Mouse (Mus musculus) activated CD4-positive, CD25-positive, alpha-beta regulatory T cell, adult 4 months (primary cell): ENCODE measurements around the gene Pnck. TPM values are rescaled to one million over a fixed set of nuclear protein-coding genes. Genes with fewer than 3 reads are reported as not detected.

Source experiments
- ATAC-seq: one replicate; pipeline ENCODE4 v1.8.0; 2017
- polyA plus RNA-seq, 2 experiments: library from polyadenylated mRNA; unstranded; fragments of 100-300 nt; shearing (Covaris generic); gene quantifications; one replicate each; pipeline ENCODE4 v1.2.1; 2017

The Pnck gene
- polyA plus RNA-seq, 2 experiments from 2014 or later: 1.8 TPM; not detected in 1

DNA sequence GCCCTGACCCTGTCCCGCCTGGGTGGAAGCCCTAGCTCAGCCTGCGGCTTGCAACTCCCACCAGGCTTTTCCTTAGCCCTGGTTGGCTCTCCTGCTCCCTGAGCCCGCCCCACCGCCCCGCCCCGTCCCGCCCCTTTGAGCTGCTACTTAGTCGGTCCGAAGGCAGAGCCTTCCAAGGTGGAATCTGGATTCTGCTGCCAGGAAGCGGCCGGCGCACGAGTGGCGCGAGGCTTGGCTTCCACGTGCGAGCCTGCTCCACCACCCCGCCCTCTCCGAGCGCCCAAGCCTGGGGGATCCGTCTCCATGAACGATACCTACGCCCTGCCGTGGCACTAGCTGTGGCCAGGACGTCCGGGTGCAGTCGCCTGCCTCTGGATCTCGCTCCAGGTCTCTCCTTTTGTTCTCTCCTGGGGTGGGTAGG, 20.7 kb downstream of the Pnck start, which contains the start of gene Dusp9:
TSS of gene Dusp9 (plus strand) at position 165 of the 421 bp plus-strand sequence.
- no peak for ATAC-seq

DNA sequence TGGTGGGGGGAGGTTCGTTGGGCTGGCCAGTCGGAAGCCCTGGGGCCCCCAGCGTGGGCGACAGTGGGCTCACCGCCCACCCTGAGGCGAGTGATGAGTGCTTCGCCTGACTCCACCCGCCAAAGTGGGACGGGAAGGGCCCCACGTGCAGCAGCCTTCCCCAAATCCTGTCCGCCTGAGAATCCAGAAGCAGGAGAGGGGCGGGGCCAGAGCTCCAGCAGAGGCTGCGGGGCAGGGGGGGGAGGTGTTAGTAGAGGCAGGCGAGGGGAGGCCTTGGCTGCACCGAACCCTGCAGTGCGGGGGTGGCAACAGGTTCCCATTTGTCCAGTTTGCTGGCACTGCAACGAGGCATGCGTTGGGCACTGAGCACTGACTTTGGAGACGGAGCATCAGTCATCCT, 22.5 kb downstream of the Pnck start:
- no peak for ATAC-seq

DNA sequence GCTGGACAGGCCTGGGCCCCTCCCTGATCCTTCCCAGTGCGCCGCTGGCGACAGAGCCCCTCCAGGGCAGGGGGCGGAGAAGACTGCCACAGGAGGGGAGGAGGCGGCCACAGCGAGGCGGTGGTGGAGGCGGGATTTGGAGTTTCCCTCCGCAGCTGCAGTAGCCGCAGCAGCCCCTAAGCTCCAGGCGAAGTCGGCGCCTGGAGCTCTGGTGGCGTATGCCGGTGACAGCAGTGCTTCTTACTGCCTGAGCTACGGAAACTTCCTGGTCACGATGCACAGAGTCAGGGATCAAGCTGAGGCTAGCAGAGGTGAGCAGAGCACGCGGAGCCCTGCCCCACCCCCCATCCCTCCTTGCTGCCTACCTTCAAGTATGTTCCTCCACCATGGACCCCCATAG, 24.5 kb downstream of the Pnck start:
- no peak for ATAC-seq

DNA sequence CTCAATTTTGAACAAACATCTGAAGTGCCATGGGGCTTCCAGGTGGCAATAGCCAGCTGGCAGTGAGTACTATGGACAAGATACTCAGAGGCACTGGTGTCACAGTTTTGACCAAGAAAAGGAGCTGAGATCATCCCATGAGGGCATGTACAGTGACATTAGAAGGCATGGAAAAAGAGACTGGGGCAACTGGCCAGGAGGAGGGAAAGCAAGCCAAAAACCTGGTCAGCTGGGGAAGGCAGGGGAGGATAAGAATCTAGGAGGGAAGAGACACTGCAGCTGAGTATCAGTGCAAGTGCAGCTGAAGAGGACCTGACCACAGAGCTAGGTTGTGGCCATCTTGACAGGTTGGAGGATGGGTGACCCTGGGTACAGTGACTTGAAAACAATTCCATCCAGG, 32.9 kb downstream of the Pnck start:
- ATAC-seq: no peak

DNA sequence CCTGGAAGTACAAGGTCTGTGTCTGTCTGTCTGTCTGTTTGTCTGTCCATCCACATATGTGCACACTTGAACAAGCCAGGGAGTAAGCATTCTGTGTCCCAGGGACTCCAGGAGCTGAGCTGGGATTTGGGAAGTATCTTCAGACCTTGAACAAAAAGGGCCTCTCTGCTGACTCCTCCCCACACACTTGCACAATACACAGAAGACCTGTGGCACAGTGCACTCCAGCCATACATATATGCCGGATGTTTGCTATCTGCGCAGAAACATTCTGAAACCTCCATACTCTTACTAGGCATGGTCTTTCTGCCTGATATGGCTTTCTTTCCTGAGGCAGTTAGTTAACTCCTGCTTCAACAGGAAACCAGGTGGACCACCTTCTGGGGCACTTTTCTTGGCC, 40.0 kb downstream of the Pnck start:
- ATAC-seq: no peak

DNA sequence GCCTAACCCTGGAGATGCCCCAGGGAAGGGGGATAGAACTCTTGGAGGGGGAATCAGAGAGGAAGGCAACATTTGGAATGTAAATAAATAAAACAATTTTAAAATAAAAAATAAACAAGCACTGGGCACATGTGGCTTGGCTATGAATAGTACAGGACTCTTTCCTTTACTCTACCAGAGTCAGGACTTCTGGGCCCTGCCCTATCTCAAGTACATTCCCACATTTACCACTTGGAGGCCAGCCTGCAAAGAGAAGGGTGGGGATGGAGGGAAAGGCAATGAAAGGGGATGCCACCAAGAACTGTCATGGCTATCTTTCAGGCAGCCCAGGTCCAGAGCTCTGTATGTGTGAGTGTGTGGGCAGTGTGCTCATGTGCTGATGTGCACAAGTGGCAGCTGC, 40.5 kb downstream of the Pnck start:
- ATAC-seq: no peak

DNA sequence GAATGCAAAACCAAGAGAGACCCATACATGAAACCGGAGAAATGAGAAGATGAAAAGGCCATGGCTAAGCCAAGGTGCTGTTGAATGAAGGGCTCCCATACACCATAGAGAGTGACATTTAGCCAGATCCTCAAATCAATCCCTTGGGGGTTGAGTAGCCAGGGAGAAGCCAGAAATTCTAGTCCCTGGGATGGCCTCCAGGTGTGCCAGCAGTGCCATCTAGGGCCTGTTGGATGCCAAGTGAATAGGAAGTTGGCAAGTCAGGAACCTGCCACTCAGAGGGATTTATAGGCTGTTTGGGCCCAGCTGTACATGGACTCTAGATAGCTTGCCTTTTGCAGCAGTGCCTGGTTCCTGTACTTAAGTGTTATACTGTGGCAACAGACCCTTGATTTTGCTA, 44.0 kb downstream of the Pnck start:
- ATAC-seq: no peak

DNA sequence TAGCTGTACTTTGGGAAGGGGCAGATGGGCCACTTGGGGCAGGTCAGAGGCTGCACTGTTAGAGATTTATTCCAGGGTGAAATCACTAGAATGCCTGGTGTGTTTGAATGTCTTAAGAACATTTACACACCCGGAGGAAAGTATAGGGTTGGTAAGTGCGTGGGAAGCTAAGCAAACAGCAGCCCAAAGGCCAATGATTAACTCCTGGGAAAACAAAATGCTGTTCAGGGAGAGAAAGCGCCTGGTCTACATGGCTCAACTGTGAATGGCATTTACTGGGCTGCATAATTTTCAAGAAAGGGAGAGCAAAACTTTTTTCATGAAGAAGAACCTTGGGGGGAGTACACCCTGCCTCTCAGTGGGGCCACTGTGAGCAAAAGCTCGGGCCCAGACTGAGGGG, 46.3 kb downstream of the Pnck start:
- ATAC-seq: no peak

Other genes with a start within 250 kb of the Pnck start
- under 1 TPM; 0.09 to 0.22 TPM for gene Zfp92, start 249.0 kb downstream of the Pnck start, polyA plus RNA-seq
- not detected for gene Trex2, start 224.8 kb downstream of the Pnck start, polyA plus RNA-seq
- gene Haus7, start 201.1 kb downstream of the Pnck start, polyA plus RNA-seq: 10 to 100 TPM; 33.0 to 34.5 TPM
- gene Bgn, start 176.5 kb downstream of the Pnck start, polyA plus RNA-seq: not detected
- not detected for gene Atp2b3, start 157.0 kb downstream of the Pnck start, polyA plus RNA-seq
- under 1 TPM in 1 of 2 experiments, not detected in 1; 0.23 TPM for gene Dusp9, start 20.7 kb downstream of the Pnck start, polyA plus RNA-seq
- under 1 TPM; 0.36 to 0.61 TPM for gene Slc6a8, start 13.0 kb upstream of the Pnck start, polyA plus RNA-seq
- gene Bcap31, start 56.1 kb upstream of the Pnck start, polyA plus RNA-seq: 100 to 1,000 TPM; 270 to 336 TPM
- gene Abcd1, start 56.5 kb upstream of the Pnck start, polyA plus RNA-seq: 10 to 100 TPM; 22.3 to 34.1 TPM
- not detected for gene Plxnb3, start 97.0 kb upstream of the Pnck start, polyA plus RNA-seq
- gene Srpk3, start 114.3 kb upstream of the Pnck start, polyA plus RNA-seq: 1 to 10 TPM in 1 of 2 experiments, not detected in 1; 1.7 TPM
- 100 to 1,000 TPM; 167 to 173 TPM for gene Idh3g, start 126.8 kb upstream of the Pnck start, polyA plus RNA-seq
- gene Ssr4, start 126.9 kb upstream of the Pnck start, polyA plus RNA-seq: 100 to 1,000 TPM; 233 to 244 TPM
- under 1 TPM; 0.11 to 0.13 TPM for gene Pdzd4, start 164.9 kb upstream of the Pnck start, polyA plus RNA-seq
- 1 to 10 TPM; 1.8 to 2.7 TPM for gene Avpr2, start 232.0 kb upstream of the Pnck start, polyA plus RNA-seq
- gene L1cam, start 236.0 kb upstream of the Pnck start, polyA plus RNA-seq: 1 to 10 TPM; 8.8 to 9.8 TPM